Mouse (Mus musculus) limb, embryonic 11.5 days (tissue): ENCODE results near the gene Pknox2. TPM values are rescaled to one million over a fixed set of nuclear protein-coding genes. Genes with fewer than 3 reads are reported as not detected.

ENCODE experiments used
- ATAC-seq: fragments of 200-750 bp; cut with Nextera tagmentation; 2 replicates; pipeline ENCODE4 v1.8.0; 2017; ENCODE audit warnings: low read depth; ENCODE audit not compliant: insufficient number of reproducible peaks, low FRiP score, low TSS enrichment
- DNase-seq: peaks from one replicate; pipeline ENCODE4 v3.0.0-alpha.2; 2015; ENCODE audit warnings: low spot score
- H3K27ac ChIP-seq: fragments of 300-500 bp; sonication (generic); replicated peaks from 2 replicates; pipeline ENCODE4 v1.5.1; 2014; ENCODE audit warnings: low read depth, mild to moderate bottlenecking, low read length
- H3K27me3 ChIP-seq: fragments of 300-500 bp; sonication (generic); 2 replicates; pipeline ENCODE4 v1.6.1; 2014; ENCODE audit warnings: mild to moderate bottlenecking, low read length, mixed read lengths; ENCODE audit not compliant: control insufficient read depth, insufficient read depth
- H3K36me3 ChIP-seq: fragments of 300-500 bp; sonication (generic); 2 replicates; pipeline ENCODE4 v1.6.1; 2014; ENCODE audit warnings: mild to moderate bottlenecking, low read length, moderate library complexity, mixed read lengths; ENCODE audit not compliant: control insufficient read depth, insufficient read depth
- H3K4me1 ChIP-seq: fragments of 300-500 bp; sonication (generic); 2 replicates; pipeline ENCODE4 v1.6.1; 2014; ENCODE audit warnings: low read length, mixed read lengths; ENCODE audit not compliant: control insufficient read depth, insufficient read depth
- H3K4me2 ChIP-seq: fragments of 300-500 bp; sonication (generic); 2 replicates; pipeline ENCODE4 v1.6.1; 2014; ENCODE audit warnings: low read depth, mild to moderate bottlenecking, moderate library complexity; ENCODE audit not compliant: severe bottlenecking
- H3K4me3 ChIP-seq: fragments of 300-500 bp; sonication (generic); 2 replicates; pipeline ENCODE4 v1.5.1; 2014; ENCODE audit warnings: low read depth, low read length
- H3K9ac ChIP-seq: fragments of 300-500 bp; sonication (generic); 2 replicates; pipeline ENCODE4 v1.6.1; 2014; ENCODE audit warnings: mild to moderate bottlenecking, low read length
- H3K9me3 ChIP-seq: fragments of 300-500 bp; sonication (generic); 2 replicates; pipeline ENCODE4 v1.6.1; 2016; ENCODE audit warnings: low read length; ENCODE audit not compliant: control insufficient read depth
- WGBS: fragments of 180-500 bp; shearing (Covaris S2); extraction: QIAGEN DNeasy Blood & Tissue Kit; methylation state at CpG from one replicate; pipeline ENCODE4 v1.1.7; 2014; 5-methylcytosine and 5-hydroxymethylcytosine counted together
- polyA plus RNA-seq: library from polyadenylated mRNA; unstranded; fragments of >200 nt; fragmentation: Nextera tagmentation; extraction: Ambion mirVana; gene quantifications from 2 replicates; pipeline ENCODE4 v1.2.1, GENCODE M21; 2014

Gene Pknox2
- polyA plus RNA-seq, 1 experiment from 2014 or later, result 11.3 TPM

DNA sequence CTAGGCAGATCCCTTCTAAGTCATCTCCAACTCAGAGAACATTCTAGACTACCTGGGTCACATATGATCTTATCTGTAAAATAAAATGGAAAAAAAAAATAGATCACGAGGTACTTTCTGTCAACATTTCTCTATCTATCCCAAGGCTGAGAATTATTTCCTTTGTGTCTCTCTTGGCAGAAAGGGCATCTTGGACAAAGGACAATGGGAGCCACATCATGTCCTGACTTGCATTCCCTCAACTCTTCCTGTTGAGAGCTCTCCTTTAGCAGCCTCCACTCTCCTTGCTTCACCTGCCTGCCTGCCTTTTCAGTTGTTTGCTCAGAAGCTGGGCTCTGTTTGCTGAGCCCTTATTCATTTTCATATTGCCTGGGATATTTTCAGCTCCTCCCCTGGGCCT is 103.0 kb downstream of the Pknox2 start:
- DNase-seq, result no peak
- Histone ChIP-seq H3K36me3 (no peaks in the 10 kb centered on the region), H3K27ac (no peak overlapping the region), H3K4me3 (no peak overlapping the region), H3K9ac (no peak overlapping the region), H3K4me2 (no peak overlapping the region), H3K4me1 (peaks cover 4% of the 10 kb centered on the region; the same call in 1 of the 2 replicates), H3K27me3 (no peaks in the 10 kb centered on the region; the same call in 1 of the 2 replicates), H3K9me3 (no peaks in the 10 kb centered on the region)
- no peak for ATAC-seq
- WGBS, result 87% methylated on average over 1 of the region's 1 CpGs

DNA sequence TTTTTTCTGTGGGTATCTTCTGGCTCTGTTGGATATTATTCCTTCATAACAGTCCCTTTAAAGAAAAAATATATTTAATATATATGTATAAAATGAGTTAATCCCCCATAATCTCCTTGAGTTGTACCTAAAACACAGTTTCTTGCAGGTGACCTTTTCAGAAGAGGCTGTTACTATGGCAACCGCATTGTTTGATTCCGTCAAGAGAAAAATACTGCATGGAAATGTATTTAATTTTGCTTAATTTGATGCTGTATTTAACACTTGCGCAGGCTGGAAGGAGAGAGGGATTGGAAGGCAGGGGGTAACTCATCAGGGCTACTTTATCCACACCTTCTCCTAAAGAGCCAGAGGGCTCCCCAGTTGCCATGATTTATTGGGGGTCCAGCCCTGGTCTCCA is 108.3 kb downstream of the Pknox2 start:
- Histone ChIP-seq H3K27me3 (peaks cover 7% of the 10 kb centered on the region; the same call in 1 of the 2 replicates), H3K27ac (no peak overlapping the region)
- 88% methylated on average over 3 of the region's 3 CpGs for WGBS

DNA sequence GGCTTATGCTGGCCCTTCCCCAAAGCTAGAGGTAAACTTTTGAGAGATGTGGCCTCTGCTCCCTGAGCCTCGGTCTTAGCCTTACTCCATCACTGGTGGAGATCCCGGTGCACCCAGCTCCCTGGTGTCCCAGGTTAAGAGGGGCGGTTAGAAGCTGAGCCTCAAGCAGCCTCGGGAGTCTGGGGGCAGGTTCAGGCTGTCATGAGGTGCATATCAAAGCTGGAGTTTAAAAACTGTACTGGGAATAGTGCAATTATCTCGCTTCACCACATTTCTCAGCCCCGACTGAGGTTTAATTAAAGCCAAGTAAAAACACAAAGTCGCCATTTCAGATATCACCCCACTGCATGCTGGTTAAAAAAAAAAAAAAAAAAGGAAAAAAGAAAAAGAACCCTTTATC is 108.8 kb downstream of the Pknox2 start:
- H3K27me3 ChIP-seq, result peaks cover 10% of the 10 kb centered on the region; the same call in 1 of the 2 replicates
- no peak overlapping the region for H3K27ac ChIP-seq

More for the DNA sequence above, 108.3 kb downstream of the Pknox2 start:
- H3K9me3 ChIP-seq, result no peaks in the 10 kb centered on the region
- peaks cover 5% of the 10 kb centered on the region for H3K4me1 ChIP-seq
- H3K4me2 ChIP-seq, result no peak overlapping the region
- no peak overlapping the region for H3K4me3 ChIP-seq
- H3K36me3 ChIP-seq, result no peaks in the 10 kb centered on the region
- ATAC-seq (no peak), DNase-seq (no peak)
- no peak overlapping the region for H3K9ac ChIP-seq

DNA sequence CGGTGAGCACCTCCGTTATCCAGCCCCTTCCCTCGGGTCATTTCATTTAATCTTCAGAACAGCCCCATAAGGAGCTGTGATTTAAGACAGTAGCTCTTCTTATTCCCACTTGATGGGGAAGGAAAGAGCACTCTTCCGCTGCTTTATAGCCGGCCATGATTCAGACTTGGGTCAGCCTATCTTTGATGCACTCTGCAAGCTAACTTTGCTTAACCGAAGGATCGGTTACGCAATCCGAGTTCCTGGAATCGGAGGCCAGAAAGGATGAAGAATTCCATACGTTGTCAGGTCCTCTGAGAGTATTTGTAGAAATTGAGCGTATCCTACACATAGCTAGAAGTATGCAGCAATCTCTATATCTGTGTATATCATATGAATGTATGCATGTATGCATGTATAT is 109.8 kb downstream of the Pknox2 start:
- Histone ChIP-seq H3K27ac (no peak overlapping the region), H3K4me3 (no peak overlapping the region), H3K4me1 (peaks cover 8% of the 10 kb centered on the region), H3K9ac (no peak overlapping the region), H3K27me3 (peaks cover 10% of the 10 kb centered on the region; the same call in 1 of the 2 replicates), H3K36me3 (no peaks in the 10 kb centered on the region), H3K9me3 (no peaks in the 10 kb centered on the region), H3K4me2 (no peak overlapping the region)
- 83% methylated on average over 12 of the region's 12 CpGs for WGBS
- ATAC-seq (no peak), DNase-seq (no peak)

More for the DNA sequence above, 108.8 kb downstream of the Pknox2 start:
- no peaks in the 10 kb centered on the region for H3K36me3 ChIP-seq
- H3K4me2 ChIP-seq, result no peak overlapping the region
- H3K9me3 ChIP-seq, result no peaks in the 10 kb centered on the region
- H3K4me3 ChIP-seq, result no peak overlapping the region
- no peak overlapping the region for H3K9ac ChIP-seq
- 64% methylated on average over 7 of the region's 7 CpGs for WGBS
- DNase-seq (no peak), ATAC-seq (no peak)
- peaks cover 8% of the 10 kb centered on the region for H3K4me1 ChIP-seq

DNA sequence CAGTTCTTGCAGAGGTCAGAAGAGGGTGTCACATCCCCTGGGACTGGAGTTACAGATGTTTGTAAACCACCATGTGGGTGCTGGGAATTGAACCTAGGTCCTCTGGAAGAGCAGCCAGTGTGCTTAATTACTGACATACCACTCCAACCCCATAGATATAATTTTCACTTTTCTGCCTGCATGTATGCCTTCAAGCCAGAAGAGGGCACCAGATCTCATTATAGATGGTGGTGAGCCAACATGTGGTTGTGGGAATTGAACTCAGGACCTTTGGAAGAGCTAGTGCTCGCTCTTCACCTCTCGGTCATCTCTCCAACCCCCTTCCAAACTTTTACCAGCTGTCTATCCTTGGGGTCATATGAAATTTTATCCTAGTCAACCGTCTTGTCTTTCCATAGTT is 112.0 kb downstream of the Pknox2 start:
- no peaks in the 10 kb centered on the region for H3K9me3 ChIP-seq
- no peak overlapping the region for H3K4me2 ChIP-seq
- peaks cover 22% of the 10 kb centered on the region for H3K4me1 ChIP-seq
- ATAC-seq, result no peak
- H3K9ac ChIP-seq, result no peak overlapping the region
- H3K36me3 ChIP-seq, result no peaks in the 10 kb centered on the region
- no peak for DNase-seq
- H3K27me3 ChIP-seq, result peaks cover 10% of the 10 kb centered on the region; the same call in 1 of the 2 replicates
- H3K27ac ChIP-seq, result no peak overlapping the region
- WGBS, result 92% methylated on average over 3 of the region's 3 CpGs
- H3K4me3 ChIP-seq, result no peak overlapping the region

DNA sequence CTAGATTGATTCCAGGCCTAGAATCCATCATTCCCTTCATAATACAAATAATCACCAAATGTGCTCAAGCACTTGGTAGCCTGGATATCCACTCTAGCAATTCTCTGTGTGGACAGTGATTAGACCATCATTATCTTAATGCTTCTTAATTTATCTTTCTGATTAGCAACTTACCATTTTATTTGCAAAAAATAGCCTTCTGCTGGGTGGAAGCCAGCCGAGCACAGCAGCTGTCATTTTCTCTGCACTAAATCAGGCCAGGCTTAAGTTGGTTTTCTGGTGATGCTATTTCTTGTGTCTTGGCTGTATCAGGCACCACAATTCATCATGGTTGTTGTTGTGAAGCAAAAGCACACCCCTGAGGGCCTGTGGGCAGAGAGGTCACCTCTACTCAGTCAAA is 112.9 kb downstream of the Pknox2 start:
- Histone ChIP-seq H3K4me2 (no peak overlapping the region), H3K9me3 (no peaks in the 10 kb centered on the region), H3K27ac (no peak overlapping the region), H3K36me3 (no peaks in the 10 kb centered on the region), H3K27me3 (peaks cover 13% of the 10 kb centered on the region; the same call in 1 of the 2 replicates), H3K9ac (no peak overlapping the region), H3K4me3 (no peak overlapping the region), H3K4me1 (peaks cover 31% of the 10 kb centered on the region)
- DNase-seq, result no peak
- 40% methylated on average over 1 of the region's 1 CpGs for WGBS
- ATAC-seq, result no peak

DNA sequence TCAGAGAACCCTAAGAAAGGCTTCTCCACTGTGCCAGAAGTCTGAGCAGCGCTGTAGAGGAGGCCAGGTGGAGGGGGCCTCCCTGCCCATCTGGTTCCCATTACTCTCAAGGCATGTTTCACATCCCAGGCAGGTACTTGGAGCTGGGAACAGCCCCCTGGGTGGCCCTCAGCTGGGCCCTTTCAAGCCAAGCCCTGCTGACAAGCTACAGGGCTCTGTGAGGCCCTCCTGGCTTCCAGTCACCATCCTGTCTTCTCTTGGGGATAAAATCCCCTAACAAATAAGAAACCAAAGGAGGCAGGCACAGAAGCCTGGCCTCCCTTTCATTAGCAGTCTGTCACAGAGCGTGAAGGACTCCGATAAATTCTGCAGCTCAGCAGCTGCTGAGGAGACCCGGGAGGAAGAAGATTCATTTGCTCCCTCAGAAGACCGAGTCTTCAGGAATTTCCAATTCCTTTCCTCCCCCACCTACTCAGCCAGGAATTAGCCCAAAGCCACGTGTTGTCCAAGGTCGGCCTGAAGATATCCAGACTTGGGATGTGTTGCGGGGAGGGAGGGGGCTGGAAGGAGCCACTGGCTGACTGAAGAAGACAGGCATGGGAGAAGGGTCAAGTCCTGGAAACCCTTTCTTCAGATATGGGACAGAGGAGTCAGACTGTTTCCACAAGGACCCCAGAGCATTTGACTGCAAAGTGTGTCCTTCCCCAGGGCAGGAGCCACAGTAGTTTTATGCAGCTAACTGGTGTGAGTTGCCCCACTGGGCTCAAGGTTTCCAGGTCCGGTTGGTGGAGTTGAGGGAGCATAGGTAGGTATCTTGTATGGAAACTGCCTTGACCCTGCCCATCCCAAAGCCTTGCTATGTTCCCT is 116.6 kb downstream of the Pknox2 start:
- H3K9me3 ChIP-seq, result no peaks in the 10 kb centered on the region
- H3K4me2 ChIP-seq, result peak overlapping the region; percentile 24; the same call in 1 of the 2 replicates
- no peaks in the 10 kb centered on the region for H3K36me3 ChIP-seq
- peak; percentile 92 for DNase-seq
- peaks cover 19% of the 10 kb centered on the region for H3K27me3 ChIP-seq
- peak; percentile 90 for ATAC-seq
- peak overlapping the region; percentile 53 for H3K27ac ChIP-seq
- 10% methylated on average over 9 of the region's 9 CpGs for WGBS
- no peak overlapping the region for H3K4me3 ChIP-seq
- peaks cover 42% of the 10 kb centered on the region for H3K4me1 ChIP-seq
- H3K9ac ChIP-seq, result no peak overlapping the region

DNA sequence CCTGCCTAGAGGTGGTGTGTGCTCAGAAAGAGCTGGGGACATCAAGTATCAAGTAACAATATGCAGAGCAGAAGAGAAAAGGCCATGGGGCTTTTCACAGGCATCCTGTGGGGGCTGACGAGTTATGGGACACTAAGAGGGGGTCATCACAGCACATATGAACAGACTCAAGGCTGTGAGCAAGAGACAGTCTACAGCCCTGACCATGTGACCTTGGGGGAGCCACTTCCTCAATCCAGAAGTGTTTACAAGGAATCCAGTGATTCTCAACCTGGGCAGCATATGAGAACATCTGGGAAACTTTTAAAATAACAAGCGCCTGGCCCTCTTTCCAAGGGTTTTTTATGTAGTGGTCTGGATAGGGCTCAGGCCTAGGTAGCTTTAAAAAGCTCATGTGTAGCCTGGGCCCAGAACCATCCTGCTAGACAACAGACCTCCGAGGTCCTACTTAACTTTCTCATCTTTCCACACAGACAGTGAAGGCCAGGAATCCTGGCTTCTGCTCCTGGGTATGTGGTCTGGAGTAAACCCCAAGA is 117.3 kb downstream of the Pknox2 start:
- Histone ChIP-seq H3K36me3 (no peaks in the 10 kb centered on the region), H3K9me3 (no peaks in the 10 kb centered on the region), H3K27me3 (peaks cover 26% of the 10 kb centered on the region), H3K9ac (no peak overlapping the region), H3K27ac (peak overlapping the region; percentile 53; the same call in 1 of the 2 replicates), H3K4me2 (peak overlapping the region; percentile 24; the same call in 1 of the 2 replicates), H3K4me3 (no peak overlapping the region), H3K4me1 (peaks cover 42% of the 10 kb centered on the region)
- no peak for DNase-seq
- peak; percentile 48 for ATAC-seq
- WGBS, result 20% methylated on average over 3 of the region's 3 CpGs
